Mouse (Mus musculus): ENCODE data around the gene Igfbp1.

DNA sequence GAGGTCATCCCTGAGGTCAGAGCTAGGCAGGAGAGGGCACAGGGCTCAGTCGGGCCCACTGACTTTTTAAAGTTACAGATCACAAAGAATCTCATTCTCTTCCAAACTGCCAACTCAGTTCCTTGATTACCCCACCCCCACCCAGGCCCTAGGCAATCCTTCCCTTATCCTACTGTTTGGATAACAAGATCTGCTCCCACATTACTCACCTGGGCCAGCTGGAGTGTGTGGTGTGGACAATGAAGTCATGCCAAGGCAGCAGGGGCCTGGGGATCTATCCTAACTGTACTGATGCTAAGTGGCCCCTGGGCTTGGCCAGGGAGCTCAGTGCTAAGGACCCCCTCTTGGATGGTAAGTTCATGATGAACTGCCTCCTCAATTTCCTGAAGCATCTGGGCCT is 13.2 kb upstream of the Igfbp1 start:
- TF ChIP-seq CTCF (IDR thresholded peaks at IDR 0.05; ENCODE audit: insufficient read depth, low read depth, low read length), result no peak
- no peak for TF ChIP-seq POLR2A (IDR thresholded peaks at IDR 0.05; ENCODE audit: insufficient read depth, low read depth, low read length)

Measured in olfactory bulb, adult 2 months (tissue).